Mouse (Mus musculus) embryo, embryonic 10 days (tissue): ENCODE measurements around the gene Kat2b.
"Not testable (repeated sequence)": the region's sequence is repeated elsewhere in the genome, so short reads cannot be mapped to it uniquely, and the experiment has no call there.

Experiments
- DNase-seq: peaks from one replicate; pipeline ENCODE4 v3.0.0-alpha.2; 2015; ENCODE audit warnings: low spot score

The Kat2b gene

DNA sequence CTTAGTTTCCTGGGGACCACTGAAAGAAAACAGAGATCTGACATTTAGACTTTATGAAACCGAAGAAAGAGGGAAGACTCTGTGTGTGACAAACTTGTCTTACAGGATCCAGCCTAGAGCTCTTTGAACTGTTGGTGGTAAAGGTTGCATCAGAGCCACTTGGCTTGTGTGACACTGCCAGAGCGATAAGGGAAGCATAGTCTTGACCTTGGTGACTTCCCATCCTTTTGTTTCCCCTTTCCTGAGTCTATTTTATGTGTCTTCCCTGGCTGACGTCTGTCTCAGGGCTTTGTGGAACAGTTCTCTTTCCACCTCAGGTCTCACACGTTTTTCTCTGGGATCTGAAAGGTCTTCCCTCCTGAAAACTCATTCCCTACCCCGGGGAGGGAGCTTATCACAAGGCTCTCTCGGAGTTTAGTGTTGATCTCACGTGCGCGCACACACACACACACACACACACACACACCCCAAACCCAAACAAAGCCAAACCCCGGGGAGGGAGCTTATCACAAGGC lies 3.8 kb downstream of the Kat2b start:
- no peak for DNase-seq

DNA sequence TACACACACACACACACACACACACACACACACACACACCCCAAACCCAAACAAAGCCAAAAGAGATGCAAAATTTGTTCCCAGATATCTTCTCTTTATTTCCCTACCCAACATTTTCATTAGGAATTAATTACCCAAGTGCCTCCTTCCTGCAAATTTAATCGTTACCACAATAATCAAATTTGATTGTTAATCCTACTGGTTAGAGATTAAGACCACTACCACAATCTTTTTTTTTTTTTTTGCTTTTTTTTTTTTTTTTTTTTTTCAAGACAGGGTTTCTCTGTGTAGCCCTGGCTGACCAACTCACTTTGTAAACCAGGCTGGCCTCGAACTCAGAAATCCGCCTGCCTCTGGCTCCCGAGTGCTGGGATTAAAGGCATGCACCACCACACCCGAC lies 4.3 kb downstream of the Kat2b start:
- DNase-seq = not testable (repeated sequence)

DNA sequence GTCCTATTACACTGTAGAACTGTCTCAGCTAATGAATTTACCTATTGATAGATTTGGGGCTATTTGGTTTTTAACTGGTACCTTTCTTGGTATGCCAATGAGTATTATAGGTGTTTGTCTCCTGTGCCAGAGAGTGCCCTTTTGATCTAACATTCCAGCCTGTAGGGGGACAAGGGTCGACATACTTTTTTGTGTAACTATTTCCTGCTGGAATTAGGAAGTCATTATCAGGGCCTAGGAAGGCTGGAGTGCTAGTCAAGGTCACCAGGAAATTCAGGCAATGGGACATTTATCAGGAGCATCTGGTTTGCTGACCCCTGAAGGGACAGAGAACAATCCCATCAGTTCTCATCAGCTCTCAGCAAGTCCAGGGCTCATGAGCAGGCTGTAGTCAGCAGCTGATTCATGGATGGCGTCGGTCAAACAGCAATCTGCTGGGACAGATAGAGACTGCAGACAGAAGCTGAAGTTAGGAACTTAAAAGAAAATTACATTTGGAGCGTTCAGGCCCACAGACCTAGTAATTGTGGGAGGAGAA lies 6.4 kb downstream of the Kat2b start:
- no peak for DNase-seq

DNA sequence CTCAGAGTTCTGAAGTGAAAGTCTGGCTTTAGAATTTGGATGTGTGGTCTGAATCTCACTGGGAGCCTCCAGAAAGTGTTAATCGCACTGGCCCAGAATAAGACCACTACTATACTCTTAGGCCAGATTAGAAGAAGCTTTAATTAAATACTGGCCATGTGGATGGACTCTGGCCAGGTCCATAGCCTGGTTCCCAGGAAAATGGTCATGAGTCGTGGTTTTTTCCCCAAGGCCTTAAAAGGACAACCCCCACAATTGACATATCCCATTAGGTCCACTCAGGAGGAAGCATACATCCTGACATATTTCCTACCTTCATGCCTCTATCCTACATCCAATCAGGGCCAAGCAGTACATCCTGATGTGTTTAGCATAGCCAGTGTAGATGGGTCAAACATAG lies 10.5 kb downstream of the Kat2b start:
- DNase-seq = no peak

DNA sequence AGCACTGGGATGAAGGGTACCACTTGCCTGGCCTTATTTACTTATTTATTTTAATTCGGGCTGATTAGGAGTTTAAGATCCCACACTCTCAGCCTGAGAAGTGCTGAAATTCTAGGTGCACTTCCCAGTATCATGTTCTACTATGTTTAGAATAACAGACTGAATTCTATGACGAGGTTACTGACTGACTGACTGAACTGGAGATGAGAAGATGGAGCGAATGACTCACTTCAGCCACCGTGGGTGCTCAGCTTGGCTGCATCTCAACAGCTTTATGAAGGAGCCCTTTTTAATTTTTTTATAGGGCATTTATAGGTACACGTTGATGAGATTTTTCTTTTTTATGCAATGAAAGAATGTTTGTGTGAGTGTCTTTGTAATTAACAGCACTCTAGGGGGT lies 11.1 kb downstream of the Kat2b start:
- DNase-seq = no peak

DNA sequence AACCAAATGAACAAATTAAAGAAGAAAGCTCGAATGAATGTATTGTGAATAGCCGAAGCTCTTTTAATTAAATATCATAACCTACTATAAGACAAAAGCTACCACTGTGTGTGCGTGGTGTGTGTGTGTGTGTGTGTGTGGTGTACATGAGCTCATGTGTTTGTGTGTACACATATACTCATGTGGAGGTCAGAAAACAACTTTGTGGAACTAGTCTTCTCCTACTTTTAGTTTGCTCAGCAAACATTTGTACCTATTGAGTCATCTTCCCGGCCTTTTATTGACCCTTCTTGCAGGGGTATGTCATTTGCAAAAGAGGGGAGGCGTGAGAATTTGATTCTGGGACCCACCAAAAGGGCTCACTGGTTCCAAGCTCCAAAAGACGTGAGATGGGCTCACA lies 11.6 kb downstream of the Kat2b start:
- no peak for DNase-seq

DNA sequence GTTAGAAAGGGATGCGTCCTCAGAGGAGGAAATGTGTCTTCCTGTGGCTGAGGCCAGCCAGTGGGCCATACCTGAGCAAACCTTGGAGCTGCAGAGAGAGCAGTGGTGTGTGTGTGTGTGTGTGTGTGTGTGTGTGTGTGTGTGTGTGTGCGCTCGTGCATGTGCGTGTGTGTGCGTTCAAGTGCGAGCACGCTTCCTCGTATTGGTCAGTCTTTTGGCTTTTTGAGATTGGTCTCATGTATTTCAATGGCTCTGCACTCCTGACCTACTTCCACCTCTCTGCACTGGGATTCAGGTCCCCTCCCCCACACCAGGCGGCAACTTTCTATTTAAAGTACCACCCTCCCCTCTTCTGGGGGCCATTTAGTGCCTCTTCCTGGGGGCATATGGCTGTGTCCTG lies 12.1 kb downstream of the Kat2b start:
- DNase-seq = no peak

DNA sequence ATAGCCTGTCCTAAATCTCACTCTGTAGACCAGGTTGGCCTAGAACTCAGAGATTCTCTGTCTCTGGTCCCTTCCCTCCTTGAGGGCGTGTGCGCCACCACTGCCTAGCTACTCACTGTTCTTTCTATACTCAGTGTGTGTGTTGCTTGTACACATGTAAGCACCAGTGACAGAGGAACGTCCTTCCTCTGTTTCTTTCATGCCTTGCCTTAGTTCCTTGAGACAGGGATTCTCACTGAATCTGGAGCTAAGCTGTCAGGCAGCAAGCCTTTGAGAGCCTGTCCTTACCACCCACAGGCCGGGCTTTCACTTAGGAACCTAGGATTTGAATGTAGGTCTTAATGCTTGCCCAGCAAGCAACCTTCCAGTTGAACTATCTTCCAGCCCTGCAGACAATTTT lies 13.0 kb downstream of the Kat2b start:
- no peak for DNase-seq

DNA sequence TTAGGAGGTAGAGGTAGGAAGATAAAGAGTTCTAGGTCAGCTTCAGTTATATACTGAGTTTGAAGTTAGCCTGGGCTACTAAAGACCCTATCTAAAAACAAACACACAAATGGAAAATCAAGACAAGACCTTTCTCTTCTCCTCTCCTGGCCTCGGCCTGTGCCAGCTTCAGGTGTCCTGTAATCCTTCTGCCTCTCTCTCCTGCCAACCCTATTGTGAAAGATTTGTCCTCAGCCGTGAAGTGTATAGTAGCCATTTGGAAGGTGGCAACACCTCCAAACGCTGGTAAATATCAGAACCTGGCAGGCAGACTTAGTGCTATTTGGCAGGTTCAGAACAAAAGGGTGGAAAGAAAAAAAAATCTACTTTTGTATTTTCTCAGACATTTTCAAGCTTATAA lies 13.6 kb downstream of the Kat2b start:
- no peak for DNase-seq

DNA sequence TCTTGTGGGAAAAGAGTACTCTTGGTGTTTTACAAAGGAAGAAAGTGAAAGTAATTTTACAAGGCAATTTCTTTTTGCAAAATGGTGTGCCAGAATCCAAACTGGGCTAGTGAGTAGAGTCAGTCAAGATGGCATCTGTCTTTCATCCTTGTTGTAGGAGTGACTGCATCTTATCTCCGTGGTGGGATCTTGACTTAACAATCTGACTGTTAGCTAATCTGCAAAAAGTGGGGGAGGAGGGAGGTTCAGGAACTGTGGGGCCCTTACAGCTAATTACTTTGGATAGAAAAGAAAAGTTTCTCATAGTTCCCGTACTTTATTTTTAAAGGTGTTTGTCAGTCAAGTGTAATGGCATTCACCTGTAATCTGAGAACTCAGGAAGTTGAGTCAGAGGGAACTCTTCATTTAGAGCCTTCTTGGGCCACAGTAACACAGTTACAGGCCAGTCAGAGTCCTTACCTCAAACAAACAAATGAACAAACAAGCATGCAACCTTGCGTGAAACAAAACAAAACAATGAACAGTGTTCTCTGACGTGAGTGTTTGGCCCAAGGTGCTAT lies 15.4 kb downstream of the Kat2b start:
- no peak for DNase-seq

DNA sequence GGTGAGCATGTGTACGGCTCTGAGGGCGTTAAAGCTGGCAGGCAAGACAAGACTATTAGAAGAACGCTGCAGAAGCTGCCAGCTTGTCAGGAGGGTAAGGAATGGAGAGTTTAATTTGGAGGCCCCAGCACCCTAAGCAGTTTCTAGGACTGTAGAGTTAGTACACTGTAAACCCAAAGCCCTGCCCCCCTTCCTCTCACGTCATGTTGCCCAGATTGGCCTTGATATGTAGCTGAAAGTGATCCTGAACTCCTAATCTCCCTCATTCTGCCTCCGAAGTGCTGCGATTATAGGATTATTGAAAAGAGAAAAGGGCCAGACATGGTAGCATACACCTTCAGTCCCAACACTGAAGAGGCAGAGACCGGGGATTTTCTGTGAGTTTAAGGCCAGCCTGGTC lies 16.1 kb downstream of the Kat2b start:
- DNase-seq = no peak

DNA sequence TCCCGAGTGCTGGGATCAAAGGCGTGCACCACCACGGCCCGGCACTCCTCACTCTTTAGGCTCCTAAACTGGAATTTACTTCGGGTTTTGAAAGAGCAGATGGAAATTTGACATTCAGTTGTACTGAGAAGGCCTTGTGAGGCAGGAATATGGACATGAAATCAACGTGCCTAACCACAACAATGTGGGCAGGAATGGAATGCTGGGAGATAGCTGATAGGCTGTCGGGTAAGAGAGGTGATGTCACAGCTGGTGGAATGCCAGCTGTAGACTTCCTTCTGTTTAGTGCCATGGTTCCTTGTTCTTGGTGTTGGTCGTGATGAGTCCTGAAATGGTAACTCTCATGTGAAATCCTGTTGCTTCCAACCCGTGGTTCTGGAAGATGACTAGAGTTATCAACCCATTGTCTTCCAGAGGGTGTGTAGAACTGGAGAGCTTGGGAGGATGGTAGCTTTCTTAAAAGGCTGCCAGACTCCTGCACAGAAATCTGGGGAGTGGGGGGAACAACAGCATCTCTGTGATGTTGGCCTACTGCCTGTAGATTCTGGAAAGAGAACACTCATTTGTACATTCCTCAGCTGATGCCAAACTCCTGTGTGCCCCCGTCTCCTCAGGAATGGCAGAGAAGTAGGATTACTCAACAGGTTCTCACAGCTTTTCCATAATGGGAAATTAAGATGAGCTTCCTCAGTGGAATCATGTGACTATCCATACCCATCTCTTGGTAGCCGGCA lies 17.4 kb downstream of the Kat2b start:
- no peak for DNase-seq

DNA sequence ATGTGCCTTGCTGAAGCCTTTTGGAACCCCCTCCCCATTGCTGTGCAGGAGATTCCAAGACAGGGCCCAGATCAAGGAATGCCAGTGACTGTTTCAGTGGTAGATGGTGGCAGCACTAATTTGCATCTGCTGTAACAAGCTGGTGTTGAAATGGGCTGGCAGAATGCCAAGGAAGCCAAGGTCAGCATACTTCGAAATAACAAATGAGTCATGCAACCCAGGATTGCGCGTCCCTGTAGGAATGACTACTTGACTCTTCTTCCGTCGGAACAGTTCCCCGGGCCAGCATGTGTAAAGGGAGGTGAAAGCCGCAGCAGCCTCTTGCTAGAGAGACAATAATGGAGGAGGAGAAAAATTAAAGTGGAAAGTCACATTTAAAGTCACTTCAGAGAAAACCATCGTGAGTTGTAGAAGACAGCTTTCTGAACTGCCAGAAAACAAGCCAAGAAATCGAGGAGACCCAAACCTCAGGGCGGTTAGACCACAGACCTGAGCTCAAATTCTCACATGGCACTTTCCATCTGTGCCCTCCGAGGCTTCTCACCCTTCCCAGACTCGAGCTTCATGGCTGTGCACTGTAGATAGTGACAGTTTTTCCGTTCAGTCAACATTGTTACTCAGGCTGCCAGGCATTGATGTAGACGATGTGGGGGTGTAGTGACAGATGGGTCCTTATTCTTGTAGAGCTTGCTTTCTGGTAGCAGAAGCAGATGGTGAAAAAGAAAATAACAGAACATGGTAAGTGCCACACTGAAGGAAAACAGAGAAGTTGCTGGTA lies 20.6 kb downstream of the Kat2b start:
- DNase-seq = peak; percentile 34

DNA sequence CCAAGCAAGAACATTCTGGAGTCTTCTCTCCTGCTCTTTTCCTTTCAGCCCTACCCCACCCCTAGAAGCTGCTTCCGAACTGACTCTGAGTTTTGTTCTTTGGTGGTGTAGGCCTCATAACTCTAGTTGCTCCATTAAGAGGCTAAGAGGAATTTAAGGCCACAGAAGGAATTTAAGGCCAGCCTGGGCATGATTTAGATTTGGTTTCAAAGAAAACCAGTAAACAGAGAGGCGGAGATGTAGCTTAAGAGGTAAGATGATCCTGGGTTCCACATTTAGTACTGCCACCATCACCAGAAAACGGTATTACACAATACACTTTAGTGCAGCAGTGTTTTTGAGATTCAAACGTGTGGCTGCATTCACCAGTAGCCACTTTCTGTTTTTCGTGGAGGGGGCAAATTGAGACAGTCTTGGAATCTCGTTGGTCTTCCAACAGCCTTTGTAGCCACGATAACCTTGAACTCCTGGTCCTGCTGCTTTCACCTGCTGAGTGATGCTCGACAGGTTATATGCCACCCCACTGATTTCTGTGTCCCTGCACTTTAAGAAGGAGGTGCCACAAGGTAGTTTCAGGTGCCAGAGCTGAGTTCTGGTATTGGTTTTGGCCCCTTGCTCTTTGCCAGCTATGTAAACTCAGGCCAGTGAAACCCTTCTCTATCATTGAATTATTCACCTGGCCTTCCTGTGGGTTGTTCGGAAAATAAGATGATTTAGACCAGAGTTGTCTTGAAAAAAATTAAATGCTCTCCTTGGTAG lies 21.6 kb downstream of the Kat2b start:
- no peak for DNase-seq

DNA sequence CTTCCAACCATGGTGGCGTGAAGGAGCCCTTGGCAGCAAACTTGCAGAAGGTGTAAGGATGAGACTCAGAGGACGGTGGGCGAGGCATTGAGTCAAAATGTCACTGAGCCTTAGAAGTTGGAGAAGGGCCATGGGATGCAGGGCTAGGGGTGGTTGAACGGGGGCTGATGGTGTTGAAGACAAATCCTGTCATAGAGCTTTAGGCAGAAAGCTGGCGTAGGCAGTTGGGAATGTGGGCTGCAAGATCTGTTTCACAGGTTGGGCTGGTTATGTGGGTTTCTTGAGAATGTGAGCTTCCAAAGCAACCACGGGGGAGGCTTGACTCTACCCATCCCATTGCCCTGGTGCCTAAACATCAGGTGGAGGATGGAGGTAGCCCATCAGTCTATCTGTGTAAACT lies 23.4 kb downstream of the Kat2b start:
- no peak for DNase-seq

DNA sequence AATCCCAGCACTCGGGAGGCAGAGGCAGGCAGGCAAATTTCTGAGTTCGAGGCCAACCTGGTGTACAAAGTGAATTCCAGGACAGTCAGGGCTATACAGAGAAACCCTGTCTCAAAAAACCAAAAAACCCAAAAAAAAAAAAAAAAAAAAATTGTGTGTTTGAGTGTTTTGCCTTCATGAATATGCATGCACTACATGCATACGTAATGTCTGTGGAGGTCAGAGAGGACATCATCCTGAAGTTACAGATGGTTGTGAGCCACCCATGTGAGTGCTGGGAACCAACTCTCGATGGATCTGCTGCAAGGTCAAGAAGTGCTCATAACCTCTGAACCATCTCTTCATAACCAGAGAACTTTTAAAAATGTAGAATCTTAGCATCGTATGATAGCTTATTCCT lies 25.2 kb downstream of the Kat2b start:
- no peak for DNase-seq

DNA sequence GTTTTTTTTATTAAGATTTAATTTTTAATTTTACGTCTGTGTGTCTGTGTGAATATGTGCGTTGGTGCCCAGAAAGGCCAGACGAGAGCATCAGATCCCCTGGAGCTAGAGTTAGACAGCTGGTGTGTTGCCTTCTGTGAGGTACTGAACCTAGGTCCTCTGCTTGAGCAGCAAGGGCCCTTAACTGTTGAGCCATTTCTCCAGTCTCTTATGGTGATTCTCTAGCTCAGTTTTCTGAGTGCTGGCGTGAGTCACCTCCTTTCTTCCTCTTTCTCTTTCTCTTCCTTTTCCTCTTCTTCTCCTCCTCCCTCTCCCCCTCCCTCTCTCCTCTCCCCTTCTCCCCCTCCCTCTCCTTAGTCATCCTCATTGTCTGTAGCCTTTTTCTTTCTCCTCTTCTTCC lies 27.9 kb downstream of the Kat2b start:
- DNase-seq = no peak

DNA sequence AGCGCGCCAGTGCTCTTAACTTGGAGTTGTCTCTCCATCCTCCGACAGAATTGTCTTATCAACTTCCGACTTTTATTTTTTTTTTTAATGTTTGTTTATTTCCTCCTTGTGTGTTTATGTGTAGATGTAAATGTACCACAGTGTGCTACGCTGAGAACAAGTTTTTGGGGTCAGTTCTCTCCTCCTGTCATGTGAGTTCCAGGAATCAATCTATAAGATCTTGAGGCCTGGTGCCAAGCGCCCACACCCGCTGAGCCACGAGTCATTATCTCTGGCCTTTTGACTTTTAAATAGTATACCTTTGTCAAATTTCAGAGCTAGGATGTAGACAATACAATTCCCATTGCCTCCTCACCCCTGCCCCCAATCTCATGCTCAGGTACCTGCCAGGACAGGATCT lies 28.9 kb downstream of the Kat2b start:
- no peak for DNase-seq

DNA sequence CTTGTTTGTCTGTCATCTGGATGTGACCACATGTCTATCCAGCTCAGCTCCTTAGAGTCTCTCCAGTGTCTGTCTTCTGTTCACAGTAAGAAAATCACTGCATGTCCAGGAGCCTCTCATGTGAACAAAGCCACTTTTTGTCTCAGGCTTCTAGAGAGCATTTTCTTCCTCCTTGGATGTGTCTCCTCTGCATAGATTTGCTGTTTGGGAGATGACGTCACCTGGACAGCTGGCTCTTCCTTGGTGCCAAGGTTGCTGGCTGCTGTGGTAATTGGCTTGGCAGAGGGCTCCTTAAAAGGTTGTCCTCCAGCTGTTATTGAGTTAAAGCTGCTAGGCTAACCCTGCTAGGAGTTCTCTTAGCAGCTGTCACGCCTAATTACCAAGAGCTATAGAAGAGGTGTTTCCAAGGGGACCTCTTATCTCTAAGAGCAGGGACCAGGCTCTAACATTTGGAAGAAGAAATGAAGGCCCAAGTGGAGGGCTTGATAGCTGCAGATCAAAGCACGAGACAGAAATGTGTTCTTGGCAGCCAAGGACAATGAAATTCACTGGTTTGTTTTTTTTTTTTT lies 29.7 kb downstream of the Kat2b start:
- DNase-seq = no peak

DNA sequence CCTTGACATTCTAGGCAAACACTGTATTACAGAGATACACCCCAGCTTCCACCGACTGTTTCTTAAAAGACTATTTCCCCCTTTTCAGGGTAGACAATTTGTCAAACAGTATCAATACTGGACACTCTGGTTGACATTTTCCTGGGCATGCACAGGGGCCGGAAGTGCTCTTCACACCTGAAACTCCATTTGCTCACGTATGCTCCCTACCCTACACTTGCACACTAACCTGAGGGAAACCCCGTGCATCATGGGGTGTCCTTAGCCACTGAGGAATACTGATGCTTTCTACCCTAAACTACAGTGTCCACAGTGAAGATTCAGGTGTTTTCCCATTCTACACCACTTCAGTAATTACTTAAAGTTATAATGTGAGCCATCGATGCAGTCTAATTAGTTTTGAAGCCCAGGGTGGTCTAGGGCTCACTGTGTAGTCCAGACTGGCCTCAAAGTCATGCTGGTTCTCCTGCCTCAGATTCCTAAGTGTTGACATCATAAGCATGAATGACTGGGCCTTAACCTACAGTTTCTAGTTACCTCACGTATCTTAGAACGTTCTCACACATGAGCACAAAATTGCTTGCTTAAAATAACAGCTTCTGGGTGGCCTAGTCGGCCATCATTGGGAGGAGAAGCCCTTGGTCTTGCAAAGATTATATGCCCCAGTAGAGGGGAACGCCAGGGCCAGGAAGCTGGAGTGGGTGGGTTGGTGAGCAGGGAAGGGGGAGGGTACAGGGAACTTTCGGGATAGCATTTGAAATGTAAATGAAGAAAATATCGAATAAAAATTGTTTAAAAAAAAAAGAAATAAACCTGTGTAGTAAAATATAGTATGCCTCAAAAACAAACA lies 30.5 kb downstream of the Kat2b start:
- peak; percentile 10 for DNase-seq

DNA sequence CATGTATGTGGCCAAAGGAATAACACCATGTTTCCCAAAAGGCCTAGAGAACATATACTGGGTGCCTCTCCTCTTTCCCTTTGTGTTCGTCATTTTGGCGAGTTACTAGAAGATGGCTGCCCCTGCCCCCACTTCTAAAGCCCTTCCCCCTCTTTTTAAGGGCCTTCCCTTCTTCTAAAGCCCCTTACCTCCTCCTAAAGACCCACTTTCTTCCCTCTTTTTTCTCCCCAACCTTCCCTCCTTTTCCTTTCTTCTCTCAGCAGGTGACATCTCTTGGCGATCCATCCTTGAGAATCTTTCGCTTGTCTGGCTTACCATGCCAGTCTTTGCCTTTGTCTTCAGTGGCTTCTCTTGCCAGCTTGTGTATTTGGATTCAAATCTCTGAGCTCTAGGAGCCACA lies 31.9 kb downstream of the Kat2b start:
- DNase-seq = no peak
